ENCODE assay signal across 8 mouse cellular contexts in genomic region chr13:78210029-78210747, GRCm38 (mm10). TPM values are rescaled to one million over a fixed set of nuclear protein-coding genes. Genes with fewer than 3 reads are reported as not detected.
DNase-seq lines count a peak whose midpoint lies in the region; ATAC-seq lines count a peak whose summit lies in the region.

No protein-coding gene starts in this region.

- DNase-seq in cerebellum, adult 11-12 months, result no peak
- DNase-seq in urinary bladder, postnatal 14 days (ENCODE audit: low spot score), result peak; percentile 37
- DNase-seq in urinary bladder, postnatal 4 days (ENCODE audit: low spot score in 2 of 2), result no peak
- DNase-seq in MN1 (ENCODE audit: low spot score), result no peak

- no peak overlapping the region for H3K27ac ChIP-seq in heart, embryonic 12.5 days (ENCODE audit: poor library complexity, severe bottlenecking)
- H3K27ac ChIP-seq in limb, embryonic 13.5 days, result no peak overlapping the region
- peak overlapping the region; percentile 60 for H3K27ac ChIP-seq in neural tube, embryonic 14.5 days (ENCODE audit: low read depth, low read length)

- peaks cover 76% of the 10 kb centered on the region for H3K27me3 ChIP-seq in heart, embryonic 12.5 days (replicated peaks)
- H3K27me3 ChIP-seq in limb, embryonic 13.5 days, result peaks cover 82% of the 10 kb centered on the region
- H3K27me3 ChIP-seq in neural tube, embryonic 14.5 days (ENCODE audit: control insufficient read depth, insufficient read depth, low read length), result no peaks in the 10 kb centered on the region

- ATAC-seq in cerebellum, adult (ENCODE audit: insufficient number of reproducible peaks, low FRiP score, low TSS enrichment), result peak; percentile 61
- ATAC-seq in heart, embryonic 12.5 days (ENCODE audit: insufficient number of reproducible peaks, low FRiP score), result peak; percentile 60
- ATAC-seq in limb, embryonic 13.5 days (ENCODE audit: low FRiP score, low read depth), result no peak; the same call in 1 of the 2 replicates
- ATAC-seq in neural tube, embryonic 14.5 days (ENCODE audit: low read depth), result peak; percentile 64

- peak overlapping the region; percentile 45 for H3K4me3 ChIP-seq in heart, embryonic 12.5 days
- H3K4me3 ChIP-seq in limb, embryonic 13.5 days, result peak overlapping the region; percentile 36
- H3K4me3 ChIP-seq in neural tube, embryonic 14.5 days (ENCODE audit: low read depth, low read length), result peak overlapping the region; percentile 17

- H3K4me1 ChIP-seq in heart, embryonic 12.5 days (replicated peaks), result peaks cover 21% of the 10 kb centered on the region
- H3K4me1 ChIP-seq in limb, embryonic 13.5 days, result peaks cover 16% of the 10 kb centered on the region
- H3K4me1 ChIP-seq in neural tube, embryonic 14.5 days (ENCODE audit: control insufficient read depth, insufficient read depth, low read length), result peaks cover 31% of the 10 kb centered on the region

- WGBS in heart, embryonic 12.5 days, result 1% methylated on average over 38 of the region's 38 CpGs
- under 1% methylated on average over 38 of the region's 38 CpGs for WGBS in limb, embryonic 13.5 days
- 1% methylated on average over 38 of the region's 38 CpGs for WGBS in neural tube, embryonic 14.5 days

- peak overlapping the region; percentile 81 for H3K4me2 ChIP-seq in heart, embryonic 12.5 days
- peak overlapping the region; percentile 70 for H3K4me2 ChIP-seq in limb, embryonic 13.5 days (replicated peaks)
- H3K4me2 ChIP-seq in neural tube, embryonic 14.5 days (ENCODE audit: low read depth, low read length), result peak overlapping the region; percentile 82

- H3K9me3 ChIP-seq in heart, embryonic 12.5 days (replicated peaks), result no peaks in the 10 kb centered on the region
- no peaks in the 10 kb centered on the region for H3K9me3 ChIP-seq in limb, embryonic 13.5 days
- H3K9me3 ChIP-seq in neural tube, embryonic 14.5 days (ENCODE audit: control insufficient read depth, low read length), result no peaks in the 10 kb centered on the region

- no peaks in the 10 kb centered on the region for H3K36me3 ChIP-seq in heart, embryonic 12.5 days
- H3K36me3 ChIP-seq in limb, embryonic 13.5 days, result no peaks in the 10 kb centered on the region
- H3K36me3 ChIP-seq in neural tube, embryonic 14.5 days (ENCODE audit: control insufficient read depth, insufficient read depth, low read length), result no peaks in the 10 kb centered on the region

- H3K9ac ChIP-seq in heart, embryonic 12.5 days, result peak overlapping the region; percentile 23; the same call in 1 of the 2 replicates
- H3K9ac ChIP-seq in limb, embryonic 13.5 days, result peak overlapping the region; percentile 35; the same call in 1 of the 2 replicates
- peak overlapping the region; percentile 53 for H3K9ac ChIP-seq in neural tube, embryonic 14.5 days (replicated peaks; ENCODE audit: low read depth, low read length)

RNA-seq across cellular contexts. Expression of gene Nr2f1, which starts 10.6 kb away (rescaled TPM):
- 5.0 and 6.7 TPM in 2 replicates for polyA plus RNA-seq in heart, embryonic 12.5 days (2016; fragmentation: Nextera tagmentation; extraction: Ambion mirVana)
- polyA plus RNA-seq in limb, embryonic 13.5 days (2015; fragmentation: Nextera tagmentation; extraction: Ambion mirVana), result 3.0 and 3.1 TPM in 2 replicates
- polyA plus RNA-seq in neural tube, embryonic 14.5 days (2014; fragmentation: Nextera tagmentation; extraction: Ambion mirVana), result 48.6 and 50.3 TPM in 2 replicates
